Mouse (Mus musculus): ENCODE measurements around the gene Nceh1.

Nceh1 gene

DNA sequence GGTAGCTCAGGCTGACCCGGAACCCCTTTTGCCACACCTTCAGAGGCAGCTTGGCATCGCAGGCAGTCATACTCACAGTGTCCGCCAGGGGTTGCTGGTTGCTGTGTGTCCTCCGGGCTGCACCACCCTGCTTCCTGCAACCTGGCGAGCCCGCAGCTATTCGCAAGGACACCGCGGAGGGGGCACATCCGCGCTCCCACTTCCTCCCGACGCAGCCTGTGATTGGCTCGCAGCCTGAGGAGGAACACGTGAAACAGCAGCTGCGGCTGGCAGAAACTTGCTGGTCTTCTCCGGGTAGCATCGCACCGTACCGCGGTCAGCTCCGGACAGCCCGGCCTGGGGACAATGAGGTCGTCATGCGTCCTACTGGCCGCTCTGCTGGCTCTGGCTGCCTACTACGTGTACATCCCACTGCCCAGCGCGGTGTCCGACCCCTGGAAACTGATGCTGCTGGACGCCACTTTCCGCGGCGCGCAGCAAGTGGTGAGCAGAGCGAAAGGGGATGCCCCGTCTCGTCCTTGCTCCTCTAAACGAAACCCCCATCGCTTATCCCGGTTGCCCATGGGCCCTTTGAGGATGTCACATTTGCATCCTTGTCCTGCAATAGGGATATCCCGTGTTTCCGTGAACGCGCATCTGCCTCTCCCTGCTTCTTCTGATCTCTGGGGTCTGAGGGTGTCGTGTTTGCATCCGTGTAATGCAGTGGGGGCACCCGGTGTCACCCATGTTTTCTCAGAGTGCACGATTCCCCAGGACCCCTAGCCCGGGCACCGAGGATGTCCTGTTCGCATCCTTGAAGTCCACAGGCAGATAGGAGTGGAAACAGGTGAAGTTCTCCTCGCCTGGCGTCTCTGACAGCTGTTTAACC lies at the start of gene Nceh1:
Gene Nceh1, plus strand, starts transcription at position 233 of the 868 bp plus-strand sequence.
- peak; percentile 67 for DNase-seq (ENCODE audit: low read depth, low spot score)

GRCm38 (mm10) chr3:27140101-27140500 lies 42.7 kb upstream of the Nceh1 start:
- DNase-seq (ENCODE audit: low read depth, low spot score) = no peak

- DNase-seq (ENCODE audit: low read depth, low spot score) = no peak
Observed at GRCm38 (mm10) chr3:27143570-27143969, 39.2 kb upstream of the Nceh1 start.

DNA sequence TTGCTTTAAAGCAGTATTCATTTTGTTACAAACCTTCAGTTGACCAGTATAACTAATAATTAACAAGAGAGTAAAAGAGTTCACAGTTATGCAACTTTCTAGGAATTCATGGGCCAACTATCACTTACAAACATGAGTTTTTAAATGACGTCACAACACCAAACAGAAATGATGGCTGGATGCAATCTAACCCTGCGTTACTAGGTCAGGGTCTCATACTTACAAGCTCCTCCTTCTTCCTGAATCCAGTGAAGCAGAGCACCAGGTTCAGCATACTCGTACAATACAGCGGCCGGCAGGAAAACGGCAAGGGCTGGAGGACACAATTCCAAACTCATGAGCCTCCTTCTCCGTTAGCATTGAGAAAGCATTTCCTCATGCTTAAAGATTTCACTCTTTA lies 37.0 kb upstream of the Nceh1 start:
- no peak for DNase-seq (ENCODE audit: low read depth, low spot score)

DNA sequence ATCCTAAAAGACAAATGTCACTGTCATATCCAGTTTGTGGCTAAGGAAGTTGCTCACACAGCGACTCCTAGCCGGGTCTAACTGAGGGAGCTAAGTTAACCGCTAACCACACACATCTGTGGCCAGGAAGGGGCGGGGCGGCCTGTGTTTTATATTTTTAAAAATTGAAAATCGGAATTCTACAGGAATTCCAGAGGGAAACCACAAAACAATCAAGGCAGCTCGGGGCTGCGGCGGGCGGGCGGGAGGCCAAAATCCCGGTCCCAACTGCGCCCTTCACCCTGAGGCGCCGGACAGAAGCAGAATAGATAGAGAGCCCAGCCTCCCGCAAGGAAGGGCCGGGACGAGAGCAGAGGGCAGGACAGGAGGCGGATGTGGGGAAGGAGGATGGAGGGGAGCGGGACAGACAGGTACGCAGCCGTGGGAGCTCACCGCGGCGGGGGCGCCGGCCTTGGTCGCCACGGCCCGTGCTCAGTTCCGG lies 29.5 kb upstream of the Nceh1 start:
- no peak for DNase-seq (ENCODE audit: low read depth, low spot score)

DNA sequence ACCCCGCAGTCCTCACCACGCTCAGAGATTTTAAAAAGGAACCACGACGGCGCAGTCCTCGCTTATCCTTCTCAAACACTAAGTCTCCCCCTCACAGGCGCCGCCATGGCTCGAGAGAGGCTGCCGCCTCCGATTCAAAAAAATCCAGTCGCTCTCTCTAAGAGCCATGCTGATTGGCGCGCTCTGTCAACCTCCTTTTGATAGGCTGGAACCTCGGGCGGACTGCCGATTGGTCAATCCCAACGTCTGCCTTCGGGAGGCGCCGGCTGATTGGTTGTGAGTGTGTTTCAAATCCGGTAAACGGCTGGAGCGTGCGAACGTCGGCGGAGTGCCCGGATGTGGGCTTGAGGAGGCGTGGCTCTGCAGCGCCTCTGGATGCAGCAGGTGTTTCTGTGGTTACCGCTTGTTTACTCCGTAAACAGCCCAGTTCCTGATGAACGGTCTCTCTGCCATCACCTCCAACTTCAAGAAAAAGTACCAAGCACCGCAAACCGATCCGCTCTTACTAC lies 29.0 kb upstream of the Nceh1 start, which contains the start of gene Ect2:
Gene Ect2, minus strand, starts transcription at position 178 of the 509 bp plus-strand sequence.
- DNase-seq (ENCODE audit: low read depth, low spot score) = peak; percentile 97

GRCm38 (mm10) chr3:27154280-27154679 lies 28.5 kb upstream of the Nceh1 start:
- DNase-seq (ENCODE audit: low read depth, low spot score) = no peak

- DNase-seq (ENCODE audit: low read depth, low spot score) = no peak
Observed at GRCm38 (mm10) chr3:27155051-27155855, 27.5 kb upstream of the Nceh1 start.

DNA sequence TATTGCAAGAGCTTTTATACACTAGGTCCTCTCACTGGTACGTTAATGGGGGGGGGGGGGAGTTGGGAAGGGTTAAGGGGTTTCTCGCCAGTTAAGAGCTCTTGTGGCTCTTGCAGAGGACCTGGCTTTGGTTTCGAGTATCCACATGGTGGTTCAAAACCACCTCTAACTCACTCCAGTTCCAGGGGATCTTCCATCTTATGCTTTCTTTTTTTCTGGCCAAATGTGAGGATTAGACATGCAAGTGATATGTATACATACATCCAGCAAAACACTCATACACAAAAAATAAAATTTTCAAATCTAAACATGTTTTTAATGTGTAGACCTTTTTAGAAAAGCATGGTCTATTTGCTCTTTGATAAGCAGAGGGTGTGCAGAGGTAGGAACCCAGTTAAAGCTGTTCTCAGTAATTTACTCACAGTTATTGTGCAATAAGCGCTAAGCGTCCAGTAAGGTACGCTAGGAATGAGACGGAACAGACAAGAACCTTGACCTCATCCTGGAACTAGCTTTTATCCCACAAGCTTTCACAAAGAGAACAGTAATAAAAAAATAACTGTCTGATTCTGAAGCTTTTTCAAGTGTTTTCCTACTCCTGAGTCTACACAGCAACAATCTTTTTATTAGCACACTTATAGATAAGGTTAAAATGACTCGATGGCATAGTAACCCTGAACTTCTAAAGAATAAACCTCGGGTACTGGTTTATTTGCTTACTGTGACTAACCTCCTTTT lies 26.7 kb upstream of the Nceh1 start:
- no peak for DNase-seq (ENCODE audit: low read depth, low spot score)

DNA sequence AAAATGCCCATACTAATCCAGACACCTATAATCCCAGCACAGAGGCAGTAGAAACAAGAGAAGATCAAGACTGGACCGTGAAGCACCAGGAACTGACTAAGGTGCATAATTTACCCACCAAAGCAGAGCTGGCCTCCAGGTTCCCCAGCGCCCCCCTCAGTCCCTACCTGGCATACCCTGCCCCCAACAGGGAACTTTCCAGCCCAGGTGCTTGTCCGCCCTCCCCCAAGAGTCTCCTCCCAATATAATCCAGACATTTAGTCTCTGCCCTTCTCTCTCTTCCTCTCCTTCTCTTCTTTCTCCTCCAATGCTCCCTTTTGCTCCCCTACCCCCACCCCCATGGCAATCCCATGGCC lies 26.2 kb upstream of the Nceh1 start:
- DNase-seq (ENCODE audit: low read depth, low spot score) = no peak

DNA sequence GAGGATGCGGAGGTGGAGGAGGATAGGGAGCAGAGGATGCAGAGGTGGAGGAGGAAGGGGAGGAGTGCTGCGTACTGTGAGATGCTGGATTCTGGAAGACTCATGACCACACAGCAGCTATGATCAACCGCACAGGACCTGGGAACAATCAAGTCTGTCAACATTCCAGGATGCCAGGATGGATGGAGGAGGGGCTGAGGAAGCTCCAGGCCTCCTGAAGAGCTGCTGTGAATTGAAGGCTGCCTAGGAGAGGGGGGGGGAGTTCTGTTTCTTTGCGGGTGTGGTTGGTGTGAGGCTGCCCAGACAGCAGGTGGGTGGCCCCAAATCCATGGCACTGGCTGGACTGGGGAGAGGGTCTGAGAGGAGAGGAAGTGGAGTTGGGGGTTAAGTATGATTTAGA lies 23.9 kb upstream of the Nceh1 start:
- no peak for DNase-seq (ENCODE audit: low read depth, low spot score)

DNA sequence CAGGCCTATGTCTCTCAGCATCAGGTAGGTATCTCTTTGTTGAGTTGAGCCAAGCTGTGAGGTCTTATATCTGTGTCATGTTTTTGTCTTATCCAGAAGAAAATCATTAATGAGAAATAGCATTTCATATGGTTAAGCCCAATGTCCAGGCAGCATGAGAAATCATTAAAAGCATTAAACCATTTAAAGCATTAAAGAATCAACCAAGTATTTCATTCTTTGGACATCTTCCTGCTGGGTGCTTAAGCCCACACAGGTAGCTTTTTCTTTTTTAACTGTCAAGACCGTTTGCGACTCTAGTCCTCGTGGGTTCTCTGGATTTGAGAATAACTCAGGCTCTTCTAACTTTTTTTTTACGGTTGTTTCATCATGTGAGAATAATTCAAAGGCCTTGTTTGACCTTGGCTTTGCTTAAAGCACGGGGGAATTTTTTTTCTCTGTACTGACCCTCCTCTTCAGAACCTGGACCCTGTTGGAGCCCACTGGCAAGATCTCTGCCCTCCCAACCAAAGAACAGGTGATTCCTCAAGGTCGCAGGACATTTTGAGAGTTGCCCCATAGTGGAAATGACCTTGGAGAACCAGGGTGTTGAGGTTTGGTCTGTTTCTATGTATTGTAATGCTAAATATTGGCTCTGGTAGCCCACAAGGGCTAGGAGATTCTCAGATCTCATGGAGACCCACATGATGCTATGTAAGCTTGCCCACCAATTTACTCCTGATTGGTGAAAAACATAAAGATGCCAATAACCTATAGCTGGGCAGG lies 20.9 kb upstream of the Nceh1 start:
- no peak for DNase-seq (ENCODE audit: low read depth, low spot score)

DNA sequence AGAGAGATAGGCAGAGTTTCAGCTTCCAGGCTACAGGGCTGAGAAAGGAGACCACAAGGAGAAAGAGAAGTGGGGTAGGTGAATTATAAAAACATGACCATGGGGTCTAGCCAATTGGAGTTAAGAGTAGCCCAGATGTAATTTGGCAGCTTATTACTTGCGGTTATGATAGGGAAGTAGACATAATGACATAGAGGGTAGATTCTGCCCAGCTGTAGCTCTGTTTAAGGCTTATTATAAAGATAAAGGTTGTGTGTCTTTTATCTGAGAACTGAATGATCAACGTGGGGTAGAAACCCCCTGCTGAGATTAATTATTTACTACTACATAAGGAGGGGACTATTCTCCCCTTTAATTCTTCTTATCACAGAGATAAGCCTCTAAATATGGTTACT lies 20.4 kb upstream of the Nceh1 start:
- no peak for DNase-seq (ENCODE audit: low read depth, low spot score)

DNA sequence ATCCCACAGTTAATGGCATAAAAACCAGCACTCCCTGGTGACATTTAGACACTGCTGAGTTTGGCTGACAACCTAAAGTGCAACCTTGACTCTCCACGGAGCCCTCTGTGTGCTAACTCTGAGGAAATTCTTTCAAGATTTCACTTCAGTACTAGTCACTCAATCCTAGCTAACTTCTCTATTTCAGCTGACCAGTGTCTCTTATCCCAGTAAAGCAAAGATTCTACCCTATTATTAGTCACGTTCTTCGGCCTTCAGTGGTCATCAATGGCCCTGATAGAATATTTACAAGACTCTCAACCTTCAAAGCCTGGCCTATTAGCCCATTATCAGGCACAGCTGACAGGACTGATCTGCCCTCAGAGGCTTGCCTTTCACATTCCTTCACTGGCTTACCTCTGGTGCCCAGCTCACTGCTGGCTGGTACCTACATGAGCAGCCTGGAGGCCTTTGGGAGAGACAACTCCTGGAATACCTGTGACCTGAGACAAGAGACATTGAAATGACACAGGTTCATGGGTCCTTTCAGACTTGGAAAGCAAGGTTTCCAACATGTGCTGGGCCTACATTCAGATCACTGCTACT lies 17.2 kb upstream of the Nceh1 start:
- DNase-seq (ENCODE audit: low read depth, low spot score) = no peak

- DNase-seq (ENCODE audit: low read depth, low spot score) = no peak
Observed at GRCm38 (mm10) chr3:27170257-27170656, 12.5 kb upstream of the Nceh1 start.

- DNase-seq (ENCODE audit: low read depth, low spot score) = no peak
Observed at GRCm38 (mm10) chr3:27179711-27180110, 3.1 kb upstream of the Nceh1 start.

DNA sequence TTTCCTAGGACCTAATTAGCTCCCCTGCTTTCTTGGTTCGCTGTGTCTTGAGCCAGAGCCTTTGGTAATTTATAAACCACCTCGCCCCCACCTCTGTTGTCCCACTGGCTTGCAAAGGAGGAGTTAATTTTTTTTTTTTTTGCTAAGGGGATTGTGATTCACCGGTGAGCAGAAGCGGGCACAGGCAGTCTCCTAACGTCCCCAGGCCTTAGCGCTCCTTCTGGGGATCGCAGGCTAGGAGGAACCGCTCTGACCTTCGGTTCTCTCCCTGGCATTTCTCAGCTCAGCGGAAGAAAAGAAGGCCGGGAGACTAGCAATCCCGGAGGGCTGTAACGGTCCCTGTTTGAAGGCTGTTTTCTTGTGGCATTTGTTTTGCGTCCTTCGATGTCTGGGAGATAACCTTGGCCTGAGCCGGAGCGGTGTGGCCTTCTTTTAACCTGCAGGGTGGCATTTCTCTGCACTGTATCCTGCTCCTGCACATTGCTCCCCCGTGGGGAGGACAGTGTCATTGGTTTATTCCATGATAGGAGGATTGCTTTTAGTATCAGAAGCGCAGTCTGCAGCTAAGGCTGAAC lies 923 bp downstream of the Nceh1 start:
- DNase-seq (ENCODE audit: low read depth, low spot score) = no peak

- DNase-seq (ENCODE audit: low read depth, low spot score) = no peak
Observed at GRCm38 (mm10) chr3:27188386-27188785, 5.6 kb downstream of the Nceh1 start.

DNA sequence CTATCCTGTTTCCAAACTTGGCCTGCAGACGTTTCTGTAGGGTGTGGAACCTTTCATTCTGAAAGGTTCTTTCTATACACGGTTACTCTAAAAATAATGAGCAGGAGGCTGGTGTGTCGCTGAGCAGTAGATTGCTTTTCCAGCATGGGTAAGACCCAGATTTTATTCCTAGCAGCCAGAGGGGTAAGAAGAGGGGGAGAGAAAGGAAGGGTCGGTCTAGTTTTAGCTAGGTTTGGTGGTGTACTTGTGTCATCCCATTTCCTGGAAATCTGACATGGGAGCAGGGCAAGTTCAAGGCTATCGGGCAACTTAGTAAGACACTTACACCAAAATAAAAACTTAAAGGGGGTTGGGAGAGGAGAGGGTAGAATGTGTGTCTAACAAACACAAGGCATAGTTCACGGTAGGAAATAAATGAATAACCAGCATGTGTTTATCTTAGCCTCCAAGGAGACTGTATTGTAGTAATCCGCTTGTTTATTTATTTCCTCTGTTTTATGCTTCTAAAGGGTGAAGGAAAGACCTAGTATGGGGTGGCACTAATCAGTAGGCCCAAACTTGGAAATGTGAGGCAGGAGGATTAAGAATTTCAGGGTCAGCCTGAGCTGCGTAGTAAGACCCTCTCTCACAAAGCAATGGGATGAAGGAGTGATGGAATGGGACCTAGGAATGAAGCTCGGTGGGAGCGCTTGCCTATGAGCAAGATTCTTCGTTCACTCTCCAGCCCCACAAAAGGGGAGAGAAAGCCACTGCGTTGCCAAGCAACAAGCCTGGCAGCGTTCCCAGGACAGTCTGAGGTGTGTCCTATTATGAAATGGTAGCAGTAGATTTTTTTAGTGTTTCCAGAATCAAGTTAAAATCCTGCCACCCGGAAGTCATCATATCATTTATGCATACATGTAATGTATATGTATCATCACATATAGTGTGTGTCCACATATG lies 6.8 kb downstream of the Nceh1 start:
- peak; percentile 39 for DNase-seq (ENCODE audit: low read depth, low spot score)
